Mouse (Mus musculus) intestine, embryonic 16.5 days (tissue): ENCODE data around the gene Lpar3. TPM values are rescaled to one million over a fixed set of nuclear protein-coding genes. Genes with fewer than 3 reads are reported as not detected.
A peak's percentile ranks its signal among the peaks of the same experiment; 100 is the strongest.

ENCODE experiments used
- ATAC-seq: fragments of 200-750 bp; cut with Nextera tagmentation; 2 replicates; pipeline ENCODE4 v1.8.0; 2017; ENCODE audit warnings: moderate TSS enrichment, moderate library complexity
- H3K27ac ChIP-seq: fragments of 300-500 bp; sonication (generic); 2 replicates; pipeline ENCODE4 v1.5.1; 2014; ENCODE audit warnings: mild to moderate bottlenecking, low read length
- H3K27me3 ChIP-seq: fragments of 300-500 bp; sonication (generic); replicated peaks from 2 replicates; pipeline ENCODE4 v1.6.1; 2014; ENCODE audit warnings: low read length, control low read depth, mixed read lengths; ENCODE audit not compliant: control insufficient read depth, insufficient read depth
- H3K36me3 ChIP-seq: fragments of 300-500 bp; sonication (generic); 2 replicates; pipeline ENCODE4 v1.6.1; 2014; ENCODE audit warnings: low read length, control low read depth; ENCODE audit not compliant: control insufficient read depth, insufficient read depth
- H3K4me1 ChIP-seq: fragments of 300-500 bp; sonication (generic); 2 replicates; pipeline ENCODE4 v1.6.1; 2014; ENCODE audit warnings: low read length, control low read depth, mixed read lengths; ENCODE audit not compliant: control insufficient read depth, insufficient read depth
- H3K4me2 ChIP-seq: fragments of 300-500 bp; sonication (generic); 2 replicates; pipeline ENCODE4 v1.6.1; 2014; ENCODE audit warnings: low read depth, low read length, control low read depth
- H3K4me3 ChIP-seq: fragments of 300-500 bp; sonication (generic); 2 replicates; pipeline ENCODE4 v1.5.1; 2014; ENCODE audit warnings: mild to moderate bottlenecking, low read length
- H3K9ac ChIP-seq: fragments of 300-500 bp; sonication (generic); 2 replicates; pipeline ENCODE4 v1.6.1; 2014; ENCODE audit warnings: low read depth, low read length
- H3K9me3 ChIP-seq: fragments of 300-500 bp; sonication (generic); 2 replicates; pipeline ENCODE4 v1.6.1; 2016; ENCODE audit warnings: low read length, control low read depth; ENCODE audit not compliant: control insufficient read depth
- WGBS: fragments of 180-500 bp; shearing (Covaris S2); extraction: QIAGEN DNeasy Blood & Tissue Kit; methylation state at CpG from one replicate; pipeline ENCODE4 v1.1.7; 2014; 5-methylcytosine and 5-hydroxymethylcytosine counted together
- polyA plus RNA-seq: library from polyadenylated mRNA; unstranded; fragments of >200 nt; fragmentation: Nextera tagmentation; extraction: Ambion mirVana; gene quantifications from 2 replicates; pipeline ENCODE4 v1.2.1, GENCODE M21; 2015

The Lpar3 gene
- polyA plus RNA-seq: 2.8 and 3.1 TPM in 2 replicates

DNA sequence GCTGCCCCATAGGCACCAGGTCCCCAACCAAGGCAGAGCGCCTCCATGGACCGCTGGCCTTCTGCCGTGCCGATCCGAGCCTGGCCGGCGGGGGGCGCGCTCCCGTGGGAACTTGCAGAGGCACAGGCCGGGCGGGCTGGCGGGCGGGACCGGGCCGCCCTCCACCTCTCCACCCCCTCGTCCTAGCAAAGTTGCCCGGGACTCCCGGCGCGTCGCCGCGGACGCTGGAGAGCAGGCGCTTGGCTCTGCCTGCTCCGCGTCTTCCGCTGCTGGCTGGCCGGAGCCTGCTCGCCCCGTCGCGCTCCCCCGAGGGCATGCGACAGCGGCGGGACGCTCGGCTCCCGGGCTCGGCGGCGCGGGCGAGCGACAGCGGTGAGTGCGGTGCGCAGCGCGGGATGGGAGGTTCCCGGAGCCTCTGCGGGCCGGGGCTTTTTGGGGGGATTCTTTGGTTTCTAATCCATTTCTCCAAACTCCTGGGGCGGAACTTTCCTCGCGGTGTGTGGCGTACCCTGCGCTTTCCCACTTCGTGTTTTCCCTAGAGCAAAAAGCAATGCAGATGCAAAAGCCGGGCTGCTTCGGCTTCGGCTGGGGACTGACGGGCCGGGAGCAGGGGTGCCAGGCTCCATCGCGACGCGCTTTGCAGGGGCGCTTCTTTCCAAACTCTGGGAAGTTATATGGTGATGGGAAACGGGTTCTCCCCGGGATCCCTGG lies at the start of gene Lpar3:
Gene Lpar3 (plus strand): TSS at position 188 of the 711 bp plus-strand sequence.
- Histone ChIP-seq H3K27ac (no peak within 1 kb of the TSS), H3K9me3 (no peaks in the 10 kb centered on the region), H3K36me3 (no peaks in the 10 kb centered on the region), H3K4me3 (peak within 1 kb of the TSS; percentile 60), H3K4me1 (peaks cover 5% of the 10 kb centered on the region), H3K4me2 (peak within 1 kb of the TSS; percentile 93), H3K27me3 (peaks cover 11% of the 10 kb centered on the region; the same call in 1 of the 2 replicates), H3K9ac (peak within 1 kb of the TSS; percentile 68)
- ATAC-seq: peak; percentile 84
- WGBS: under 1% methylated on average over 73 of the region's 73 CpGs

DNA sequence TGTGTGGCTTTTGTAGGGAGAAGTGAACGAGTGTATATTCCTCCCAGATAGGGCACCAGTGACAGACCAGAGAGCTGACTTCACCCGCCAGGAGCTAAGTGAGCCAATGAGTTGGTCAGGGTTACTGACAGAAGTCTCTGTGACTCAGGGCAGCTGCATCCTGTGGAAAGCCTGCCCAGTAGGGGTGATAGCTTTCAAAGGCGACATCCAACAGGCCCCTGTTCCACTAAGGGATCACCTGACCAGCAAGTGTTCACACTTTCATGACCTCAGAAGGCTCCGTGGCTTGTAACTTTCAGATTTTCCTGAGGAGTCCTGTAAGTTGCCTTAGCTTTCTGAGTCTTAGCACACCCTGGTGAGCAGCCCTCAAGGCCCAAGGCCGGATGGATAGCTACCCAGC lies 47.7 kb upstream of the Lpar3 start:
- whole genome bisulfite sequencing: 80% methylated on average over 5 of the region's 5 CpGs

DNA sequence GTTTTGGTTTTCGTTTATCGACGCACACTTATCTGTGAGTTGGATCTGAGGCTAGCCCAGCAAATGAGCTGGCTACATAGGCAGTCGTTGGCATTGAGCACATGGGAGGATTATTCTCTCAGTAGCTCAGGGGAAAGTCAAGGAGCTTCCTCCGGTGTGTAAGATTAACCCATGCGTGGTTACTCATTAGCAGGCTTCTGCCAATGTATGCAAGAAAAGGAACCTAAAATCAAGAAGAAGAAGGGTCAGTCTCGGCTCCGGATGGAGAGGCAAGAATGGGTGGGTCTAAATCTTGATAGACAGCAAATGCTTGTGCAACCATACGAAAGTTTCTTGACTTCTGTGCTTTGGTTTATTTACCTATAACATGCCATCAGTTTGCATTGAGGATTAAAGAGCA lies 46.5 kb upstream of the Lpar3 start:
- Histone ChIP-seq H3K27ac (no peak overlapping the region), H3K36me3 (no peaks in the 10 kb centered on the region), H3K9me3 (peaks cover 2% of the 10 kb centered on the region; the same call in 1 of the 2 replicates), H3K27me3 (no peaks in the 10 kb centered on the region), H3K4me3 (no peak overlapping the region), H3K4me2 (no peak overlapping the region), H3K9ac (no peak overlapping the region), H3K4me1 (0 out of 2 replicates have a peak, but pooled peaks cover under 1% of the 10 kb centered on the region)
- no peak for ATAC-seq
- 75% methylated on average over 9 of the region's 9 CpGs for WGBS

More for the DNA sequence above, 47.7 kb upstream of the Lpar3 start:
- H3K4me1 ChIP-seq: no peaks in the 10 kb centered on the region
- no peaks in the 10 kb centered on the region for H3K27me3 ChIP-seq
- no peak for ATAC-seq
- no peak overlapping the region for H3K9ac ChIP-seq
- no peak overlapping the region for H3K27ac ChIP-seq
- no peak overlapping the region for H3K4me3 ChIP-seq
- H3K9me3 ChIP-seq: peaks cover 2% of the 10 kb centered on the region; the same call in 1 of the 2 replicates
- H3K36me3 ChIP-seq: no peaks in the 10 kb centered on the region
- H3K4me2 ChIP-seq: no peak overlapping the region

DNA sequence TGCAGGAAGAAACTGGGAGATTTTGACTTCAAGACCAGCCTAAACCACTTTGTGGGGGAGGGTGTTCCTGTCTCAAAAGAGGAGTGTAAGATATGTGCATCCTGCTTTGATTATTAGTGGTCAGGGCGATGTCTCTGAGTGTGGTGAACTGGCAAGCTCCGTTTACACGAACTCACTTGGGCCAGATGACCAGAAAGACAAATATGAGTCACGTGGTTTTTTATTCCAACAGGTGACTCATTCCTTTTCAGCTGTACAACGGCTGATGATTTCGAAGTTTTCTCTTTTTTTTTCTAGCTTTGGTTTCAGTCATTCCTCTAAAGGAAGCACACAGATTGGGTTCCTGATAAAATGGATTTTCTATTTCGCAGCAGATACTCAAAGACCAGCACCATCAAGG lies 43.5 kb upstream of the Lpar3 start:
- H3K27ac ChIP-seq: no peak overlapping the region
- 64% methylated on average over 7 of the region's 7 CpGs for whole genome bisulfite sequencing
- H3K9me3 ChIP-seq: no peaks in the 10 kb centered on the region
- no peak overlapping the region for H3K4me3 ChIP-seq
- H3K27me3 ChIP-seq: no peaks in the 10 kb centered on the region
- no peak for ATAC-seq
- no peak overlapping the region for H3K4me2 ChIP-seq
- no peak overlapping the region for H3K9ac ChIP-seq
- no peaks in the 10 kb centered on the region for H3K36me3 ChIP-seq
- H3K4me1 ChIP-seq: peaks cover 7% of the 10 kb centered on the region; the same call in 1 of the 2 replicates

DNA sequence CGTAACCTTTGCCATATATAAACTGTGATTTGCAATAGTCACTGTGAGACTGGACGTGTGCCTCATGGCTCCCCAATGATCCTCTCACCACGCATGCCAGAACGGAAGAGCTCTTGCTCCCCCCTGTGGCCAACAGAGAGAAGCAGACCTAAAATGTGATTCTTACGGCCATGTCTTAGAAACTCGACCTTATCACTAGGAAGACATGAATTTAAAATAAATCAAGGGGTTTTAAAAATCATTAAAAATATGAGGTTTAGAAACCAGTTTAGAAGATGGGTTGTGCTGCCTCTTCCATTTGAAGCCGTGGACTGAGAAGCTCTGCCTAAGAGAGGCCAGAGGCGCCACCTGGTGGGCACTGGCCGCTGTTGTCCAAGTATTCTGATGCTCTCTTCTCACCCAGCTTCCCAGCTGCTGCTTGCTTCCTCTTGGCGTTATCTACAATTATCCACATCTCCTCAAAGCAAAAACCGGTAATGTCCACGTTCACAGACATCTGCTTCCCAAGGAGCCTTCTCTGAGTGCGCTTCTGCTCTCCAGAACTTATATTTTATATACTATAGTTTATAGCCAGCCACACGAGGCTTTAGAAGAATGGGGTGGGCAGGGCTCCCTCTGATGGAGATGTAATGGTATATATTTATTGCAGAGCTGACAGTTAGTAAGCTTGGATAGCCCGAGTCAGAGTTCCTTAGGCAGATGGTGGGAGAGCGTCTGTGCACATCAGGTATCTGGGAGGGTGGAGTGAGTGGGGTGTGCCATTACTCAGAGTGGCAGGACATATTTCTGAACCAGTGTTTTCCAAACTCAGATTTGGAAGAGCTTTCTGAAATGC lies 42.8 kb upstream of the Lpar3 start:
- Histone ChIP-seq H3K9ac (no peak overlapping the region), H3K4me3 (peak overlapping the region; percentile 24), H3K36me3 (no peaks in the 10 kb centered on the region), H3K27me3 (no peaks in the 10 kb centered on the region), H3K4me1 (peaks cover 7% of the 10 kb centered on the region; the same call in 1 of the 2 replicates), H3K4me2 (peak overlapping the region; percentile 49), H3K27ac (no peak overlapping the region), H3K9me3 (no peaks in the 10 kb centered on the region)
- WGBS: 6% methylated on average over 16 of the region's 16 CpGs
- peak; percentile 78 for ATAC-seq

DNA sequence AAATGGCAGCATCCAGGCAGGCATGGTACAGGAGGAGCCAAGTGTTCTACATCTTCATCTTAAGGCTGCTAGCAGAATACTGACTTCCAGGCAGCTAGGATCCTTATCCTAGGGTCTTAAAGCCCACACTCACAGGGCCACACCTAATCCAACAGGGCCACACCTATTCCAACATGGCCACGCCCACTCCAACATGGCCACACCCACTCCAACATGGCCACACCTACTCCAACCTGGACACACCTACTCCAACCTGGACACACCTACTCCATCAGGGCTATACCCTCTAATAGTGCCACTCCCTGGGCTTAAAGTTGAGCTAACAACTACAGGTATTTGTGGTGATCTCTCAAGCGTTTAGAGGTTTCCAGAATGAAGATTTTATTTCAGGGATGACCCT lies 40.4 kb upstream of the Lpar3 start:
- ATAC-seq: no peak
- Histone ChIP-seq H3K4me1 (peaks cover 7% of the 10 kb centered on the region; the same call in 1 of the 2 replicates), H3K9me3 (no peaks in the 10 kb centered on the region), H3K36me3 (no peaks in the 10 kb centered on the region), H3K27ac (no peak overlapping the region), H3K27me3 (no peaks in the 10 kb centered on the region), H3K4me2 (no peak overlapping the region), H3K4me3 (no peak overlapping the region), H3K9ac (no peak overlapping the region)
- WGBS: 47% methylated on average over 2 of the region's 2 CpGs

DNA sequence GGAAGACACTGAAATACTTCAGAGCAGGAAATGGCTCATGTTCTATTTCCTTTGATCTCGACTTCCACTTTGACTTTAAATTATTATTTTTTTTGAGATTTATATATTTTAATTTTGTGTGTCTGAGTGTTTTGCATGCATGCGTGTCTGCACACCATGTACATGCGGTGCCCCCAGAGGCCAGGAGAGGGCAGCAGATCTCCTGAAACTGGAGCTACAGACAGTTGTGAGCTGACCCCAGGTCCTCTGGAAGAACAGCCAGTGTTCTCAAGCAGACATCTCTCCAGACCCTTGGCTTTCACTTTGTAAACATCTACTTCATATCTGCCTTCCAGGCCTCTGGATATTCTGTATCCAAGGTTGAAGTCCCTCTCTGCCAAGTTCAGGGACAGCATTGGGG lies 39.8 kb upstream of the Lpar3 start:
- no peak overlapping the region for H3K9ac ChIP-seq
- no peak overlapping the region for H3K4me2 ChIP-seq
- WGBS: 44% methylated on average over 3 of the region's 3 CpGs
- peaks cover 7% of the 10 kb centered on the region; the same call in 1 of the 2 replicates for H3K4me1 ChIP-seq
- H3K4me3 ChIP-seq: no peak overlapping the region
- H3K27ac ChIP-seq: no peak overlapping the region
- no peaks in the 10 kb centered on the region for H3K9me3 ChIP-seq
- ATAC-seq: no peak
- H3K36me3 ChIP-seq: no peaks in the 10 kb centered on the region
- H3K27me3 ChIP-seq: no peaks in the 10 kb centered on the region

DNA sequence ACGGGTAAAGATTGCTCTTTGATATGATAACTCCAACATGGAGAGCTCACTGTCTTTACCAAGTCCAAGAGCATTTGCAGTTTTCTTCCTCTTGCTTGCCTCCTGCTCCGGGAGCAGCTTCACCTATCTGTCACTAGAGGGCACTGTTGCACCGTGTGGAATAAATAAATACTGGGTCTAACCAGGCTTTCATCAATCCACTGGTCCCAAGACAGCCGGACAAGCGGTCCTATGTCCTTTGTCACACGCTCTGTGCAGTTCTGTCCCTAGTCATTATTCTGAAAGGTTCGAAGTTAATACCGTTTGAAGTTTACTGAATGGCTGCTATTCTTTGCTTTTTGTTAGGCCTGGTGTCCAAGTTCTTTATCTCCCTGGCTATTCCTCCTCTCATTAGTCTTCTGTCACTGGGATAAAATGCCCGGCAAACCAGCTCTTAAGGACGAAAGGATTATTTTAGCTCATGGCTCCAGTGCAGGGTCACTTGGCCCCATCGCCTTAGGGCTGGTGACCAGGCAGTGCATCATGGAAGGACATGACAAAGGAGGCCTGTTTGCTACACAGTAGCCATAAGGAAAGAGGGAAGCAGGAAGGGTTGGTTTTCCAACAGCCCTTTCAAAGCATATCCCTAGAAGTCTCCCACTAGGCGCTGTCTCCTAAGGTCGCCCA lies 35.6 kb upstream of the Lpar3 start:
- Histone ChIP-seq H3K27ac (no peak overlapping the region), H3K36me3 (no peaks in the 10 kb centered on the region), H3K9me3 (no peaks in the 10 kb centered on the region), H3K4me3 (no peak overlapping the region), H3K4me2 (no peak overlapping the region), H3K4me1 (no peaks in the 10 kb centered on the region), H3K9ac (no peak overlapping the region), H3K27me3 (no peaks in the 10 kb centered on the region)
- peak; percentile 70 for ATAC-seq
- WGBS: 29% methylated on average over 13 of the region's 13 CpGs

DNA sequence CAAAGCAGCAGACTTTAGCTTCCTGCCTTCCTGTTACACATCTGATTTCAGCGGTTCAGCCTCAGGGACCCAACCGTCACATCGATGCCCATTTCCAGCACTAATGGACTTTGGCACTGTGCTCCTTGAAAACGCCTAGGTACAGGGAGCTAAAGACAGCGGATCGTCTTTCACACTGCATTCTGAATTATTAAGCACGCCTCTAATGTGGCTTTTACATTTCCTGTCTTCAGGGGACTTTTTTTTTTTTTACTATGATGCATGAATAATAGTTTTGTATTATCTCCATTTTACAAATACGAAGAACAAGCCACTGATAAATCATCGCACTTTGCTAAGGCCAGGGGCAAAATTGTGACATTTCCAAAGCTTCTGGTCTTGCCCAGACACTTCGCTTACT lies 34.7 kb upstream of the Lpar3 start:
- no peaks in the 10 kb centered on the region for H3K4me1 ChIP-seq

More for the DNA sequence above, 34.7 kb upstream of the Lpar3 start:
- Histone ChIP-seq H3K9me3 (no peaks in the 10 kb centered on the region), H3K27ac (no peak overlapping the region), H3K4me3 (no peak overlapping the region), H3K9ac (no peak overlapping the region), H3K36me3 (no peaks in the 10 kb centered on the region), H3K27me3 (no peaks in the 10 kb centered on the region), H3K4me2 (no peak overlapping the region)
- 80% methylated on average over 10 of the region's 10 CpGs for WGBS
- no peak for ATAC-seq
